Mouse (Mus musculus) hindbrain, embryonic 14.5 days (tissue): ENCODE data around the gene Dda1. TPM values are rescaled to one million over a fixed set of nuclear protein-coding genes. Genes with fewer than 3 reads are reported as not detected.
A peak's percentile ranks its signal among the peaks of the same experiment; 100 is the strongest.
"Not testable (repeated sequence)": the region's sequence is repeated elsewhere in the genome, so short reads cannot be mapped to it uniquely, and the experiment has no call there.

Experiments used
- ATAC-seq: fragments of 200-750 bp; cut with Nextera tagmentation; 2 replicates; pipeline ENCODE4 v1.8.0; 2017; ENCODE audit warnings: moderate number of reproducible peaks, mild to moderate bottlenecking, moderate TSS enrichment, moderate library complexity; ENCODE audit not compliant: low FRiP score
- DNase-seq: peaks from one replicate; pipeline ENCODE4 v3.0.0-alpha.2; 2015; ENCODE audit warnings: low spot score
- H3K27ac ChIP-seq: fragments of 300-500 bp; sonication (generic); 2 replicates; pipeline ENCODE4 v1.5.1; 2014; ENCODE audit warnings: mild to moderate bottlenecking, moderate library complexity
- H3K27me3 ChIP-seq: fragments of 300-500 bp; sonication (generic); 2 replicates; pipeline ENCODE4 v1.6.1; 2014; ENCODE audit warnings: mild to moderate bottlenecking, low read length, mixed read lengths; ENCODE audit not compliant: control insufficient read depth, insufficient read depth
- H3K36me3 ChIP-seq: fragments of 300-500 bp; sonication (generic); replicated peaks from 2 replicates; pipeline ENCODE4 v1.6.1; 2014; ENCODE audit not compliant: control insufficient read depth, insufficient read depth
- H3K4me1 ChIP-seq: fragments of 300-500 bp; sonication (generic); replicated peaks from 2 replicates; pipeline ENCODE4 v1.6.1; 2014; ENCODE audit warnings: antibody characterized with exemption, low read length, mixed read lengths; ENCODE audit not compliant: control insufficient read depth, insufficient read depth
- H3K4me2 ChIP-seq: fragments of 300-500 bp; sonication (generic); replicated peaks from 2 replicates; pipeline ENCODE4 v1.6.1; 2014; ENCODE audit warnings: mild to moderate bottlenecking, moderate library complexity
- H3K4me3 ChIP-seq: fragments of 300-500 bp; sonication (generic); replicated peaks from 2 replicates; pipeline ENCODE4 v1.5.1; 2014; ENCODE audit warnings: mild to moderate bottlenecking, low read length
- H3K9ac ChIP-seq: fragments of 300-500 bp; sonication (generic); 2 replicates; pipeline ENCODE4 v1.6.1; 2014
- H3K9me3 ChIP-seq: fragments of 300-500 bp; sonication (generic); 2 replicates; pipeline ENCODE4 v1.6.1; 2016; ENCODE audit warnings: low read length; ENCODE audit not compliant: control insufficient read depth
- WGBS: fragments of 180-500 bp; shearing (Covaris S2); extraction: QIAGEN DNeasy Blood & Tissue Kit; methylation state at CpG from one replicate; pipeline ENCODE4 v1.1.7; 2014; 5-methylcytosine and 5-hydroxymethylcytosine counted together
- polyA plus RNA-seq: library from polyadenylated mRNA; unstranded; fragments of >200 nt; fragmentation: Nextera tagmentation; extraction: Ambion mirVana; gene quantifications from 2 replicates; pipeline ENCODE4 v1.2.1, GENCODE M21; 2014

Dda1 gene
- polyA plus RNA-seq: 218 and 236 TPM in 2 replicates

GRCm38 (mm10) chr8:71468916-71469315, at the start of gene Dda1:
Gene Dda1 (plus strand): TSS chr8:71469199.
- peaks cover 17% of the 10 kb centered on the region for H3K4me1 ChIP-seq
- H3K27ac ChIP-seq: peak within 1 kb of the TSS; percentile 85
- peak; percentile 89 for ATAC-seq
- peak within 1 kb of the TSS; percentile 80 for H3K4me3 ChIP-seq
- H3K36me3 ChIP-seq: peaks cover 35% of the 10 kb centered on the region
- WGBS: under 1% methylated on average over 49 of the region's 52 CpGs
- H3K9ac ChIP-seq: peak within 1 kb of the TSS; percentile 81
- no peaks in the 10 kb centered on the region for H3K9me3 ChIP-seq
- H3K27me3 ChIP-seq: no peaks in the 10 kb centered on the region
- peak; percentile 99 for DNase-seq
- H3K4me2 ChIP-seq: peak within 1 kb of the TSS; percentile 79

GRCm38 (mm10) chr8:71422121-71422520, 46.9 kb upstream of the Dda1 start:
- DNase-seq: no peak
- Histone ChIP-seq H3K27me3 (no peaks in the 10 kb centered on the region), H3K27ac (no peak overlapping the region), H3K36me3 (no peaks in the 10 kb centered on the region), H3K4me3 (no peak overlapping the region), H3K4me1 (no peaks in the 10 kb centered on the region), H3K9ac (no peak overlapping the region), H3K4me2 (no peak overlapping the region), H3K9me3 (peaks cover 4% of the 10 kb centered on the region; the same call in 1 of the 2 replicates)
- ATAC-seq: no peak

GRCm38 (mm10) chr8:71432935-71433334, 36.1 kb upstream of the Dda1 start:
- not testable (repeated sequence) for ATAC-seq, H3K27ac ChIP-seq, H3K4me1 ChIP-seq, H3K9me3 ChIP-seq, H3K27me3 ChIP-seq, H3K4me2 ChIP-seq, H3K36me3 ChIP-seq, H3K4me3 ChIP-seq, DNase-seq, H3K9ac ChIP-seq
- 88% methylated on average over 1 of the region's 1 CpGs for WGBS

GRCm38 (mm10) chr8:71437041-71437440, 32.0 kb upstream of the Dda1 start:
- 53% methylated on average over 3 of the region's 3 CpGs for WGBS
- peaks cover 3% of the 10 kb centered on the region; the same call in 1 of the 2 replicates for H3K27me3 ChIP-seq
- H3K9me3 ChIP-seq: 0 out of 2 replicates have a peak, but pooled peaks cover 4% of the 10 kb centered on the region
- no peak overlapping the region for H3K4me3 ChIP-seq
- no peak overlapping the region for H3K4me2 ChIP-seq
- H3K9ac ChIP-seq: no peak overlapping the region
- ATAC-seq: no peak
- H3K4me1 ChIP-seq: no peaks in the 10 kb centered on the region
- H3K27ac ChIP-seq: no peak overlapping the region
- DNase-seq: no peak
- H3K36me3 ChIP-seq: no peaks in the 10 kb centered on the region

- no peak overlapping the region for H3K4me2 ChIP-seq
- H3K27ac ChIP-seq: no peak overlapping the region
- peak; percentile 90 for DNase-seq
- no peaks in the 10 kb centered on the region for H3K36me3 ChIP-seq
- no peaks in the 10 kb centered on the region for H3K4me1 ChIP-seq
- whole genome bisulfite sequencing: 2% methylated on average over 7 of the region's 7 CpGs
- H3K9me3 ChIP-seq: no peaks in the 10 kb centered on the region
- no peak for ATAC-seq
- H3K27me3 ChIP-seq: peaks cover 6% of the 10 kb centered on the region; the same call in 1 of the 2 replicates
- no peak overlapping the region for H3K9ac ChIP-seq
- no peak overlapping the region for H3K4me3 ChIP-seq
Measured at GRCm38 (mm10) chr8:71441404-71441803, 27.6 kb upstream of the Dda1 start.

- 91% methylated on average over 7 of the region's 7 CpGs for WGBS
- no peak for ATAC-seq
- H3K27me3 ChIP-seq: peaks cover 6% of the 10 kb centered on the region; the same call in 1 of the 2 replicates
- no peak overlapping the region for H3K4me3 ChIP-seq
- no peak overlapping the region for H3K4me2 ChIP-seq
- no peak overlapping the region for H3K27ac ChIP-seq
- H3K36me3 ChIP-seq: no peaks in the 10 kb centered on the region
- no peak overlapping the region for H3K9ac ChIP-seq
- no peak for DNase-seq
- H3K4me1 ChIP-seq: no peaks in the 10 kb centered on the region
- H3K9me3 ChIP-seq: no peaks in the 10 kb centered on the region
Measured at GRCm38 (mm10) chr8:71445096-71445495, 23.9 kb upstream of the Dda1 start.

- ATAC-seq: no peak
- no peak for DNase-seq
- Histone ChIP-seq H3K9me3 (no peaks in the 10 kb centered on the region), H3K27ac (no peak overlapping the region), H3K4me2 (no peak overlapping the region), H3K36me3 (peaks cover 3% of the 10 kb centered on the region; the same call in 1 of the 2 replicates), H3K9ac (no peak overlapping the region), H3K4me1 (no peaks in the 10 kb centered on the region), H3K4me3 (no peak overlapping the region), H3K27me3 (no peaks in the 10 kb centered on the region)
- WGBS: 68% methylated on average over 4 of the region's 4 CpGs
Measured at GRCm38 (mm10) chr8:71451337-71451736, 17.7 kb upstream of the Dda1 start.

- H3K27me3 ChIP-seq: no peaks in the 10 kb centered on the region
- DNase-seq (no peak), ATAC-seq (no peak)
- no peak overlapping the region for H3K9ac ChIP-seq
- H3K4me3 ChIP-seq: no peak overlapping the region
- WGBS: 54% methylated on average over 11 of the region's 11 CpGs
- H3K4me1 ChIP-seq: no peaks in the 10 kb centered on the region
- H3K4me2 ChIP-seq: no peak overlapping the region
- no peak overlapping the region for H3K27ac ChIP-seq
- H3K9me3 ChIP-seq: no peaks in the 10 kb centered on the region
- H3K36me3 ChIP-seq: peaks cover 7% of the 10 kb centered on the region
Measured at GRCm38 (mm10) chr8:71451777-71452176, 17.2 kb upstream of the Dda1 start.

- Histone ChIP-seq H3K36me3 (peaks cover 15% of the 10 kb centered on the region), H3K27me3 (no peaks in the 10 kb centered on the region), H3K9ac (no peak overlapping the region), H3K4me2 (no peak overlapping the region), H3K4me1 (no peaks in the 10 kb centered on the region), H3K4me3 (no peak overlapping the region), H3K27ac (no peak overlapping the region), H3K9me3 (no peaks in the 10 kb centered on the region)
- ATAC-seq (no peak), DNase-seq (no peak)
- 74% methylated on average over 2 of the region's 2 CpGs for WGBS
Measured at GRCm38 (mm10) chr8:71452669-71453068, 16.3 kb upstream of the Dda1 start.

GRCm38 (mm10) chr8:71454668-71455067, 14.3 kb upstream of the Dda1 start:
- H3K27ac ChIP-seq: no peak overlapping the region
- 83% methylated on average over 8 of the region's 8 CpGs for WGBS
- H3K9me3 ChIP-seq: no peaks in the 10 kb centered on the region
- no peak for DNase-seq
- no peak overlapping the region for H3K9ac ChIP-seq
- H3K27me3 ChIP-seq: no peaks in the 10 kb centered on the region
- peaks cover 35% of the 10 kb centered on the region for H3K36me3 ChIP-seq
- ATAC-seq: no peak
- H3K4me3 ChIP-seq: no peak overlapping the region
- no peak overlapping the region for H3K4me2 ChIP-seq
- H3K4me1 ChIP-seq: 0 out of 2 replicates have a peak, but pooled peaks cover 6% of the 10 kb centered on the region
